Mouse (Mus musculus): ENCODE data around the gene Vac14.
A peak's percentile ranks its signal among the peaks of the same experiment; 100 is the strongest.

Vac14 gene

GRCm38 (mm10) chr8:110718209-110718968 is 100.0 kb downstream of the Vac14 start:
- DNase-seq (ENCODE audit: low spot score), result no peak

DNA sequence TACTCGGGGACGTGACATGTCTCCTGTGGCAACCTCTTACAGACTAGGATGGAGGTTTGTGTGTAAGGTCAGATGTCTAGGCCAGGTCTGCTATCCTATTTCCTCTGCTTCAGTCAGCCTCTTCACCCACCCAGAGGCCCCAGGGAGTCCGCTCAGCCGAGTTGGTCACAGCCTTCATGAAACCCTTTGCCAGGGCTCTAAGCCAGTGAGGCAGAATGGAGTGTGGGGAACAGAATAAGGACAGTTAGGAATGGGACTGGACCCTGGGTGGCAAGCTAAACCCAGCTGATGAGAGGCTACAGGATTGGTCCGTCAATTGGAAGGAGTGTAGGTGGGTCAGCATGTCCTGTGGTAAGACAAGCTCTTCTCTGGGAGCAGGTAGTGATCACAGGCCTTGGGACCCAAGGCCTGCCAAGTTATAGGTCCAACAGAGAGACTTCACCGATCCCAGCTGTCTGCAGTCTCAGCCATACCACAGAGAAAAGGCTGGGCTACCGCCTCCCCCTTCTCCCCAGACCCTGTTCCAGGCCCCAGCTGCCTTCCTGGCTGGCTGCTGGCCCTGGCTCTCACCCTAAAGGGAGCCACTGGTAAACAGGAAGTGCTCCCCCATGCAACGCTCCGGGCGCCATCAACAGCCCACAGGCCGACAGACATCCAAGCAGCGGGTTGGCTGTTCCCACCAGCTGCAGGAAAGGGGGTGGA is 100.7 kb downstream of the Vac14 start:
- no peak for DNase-seq (ENCODE audit: low spot score)

DNA sequence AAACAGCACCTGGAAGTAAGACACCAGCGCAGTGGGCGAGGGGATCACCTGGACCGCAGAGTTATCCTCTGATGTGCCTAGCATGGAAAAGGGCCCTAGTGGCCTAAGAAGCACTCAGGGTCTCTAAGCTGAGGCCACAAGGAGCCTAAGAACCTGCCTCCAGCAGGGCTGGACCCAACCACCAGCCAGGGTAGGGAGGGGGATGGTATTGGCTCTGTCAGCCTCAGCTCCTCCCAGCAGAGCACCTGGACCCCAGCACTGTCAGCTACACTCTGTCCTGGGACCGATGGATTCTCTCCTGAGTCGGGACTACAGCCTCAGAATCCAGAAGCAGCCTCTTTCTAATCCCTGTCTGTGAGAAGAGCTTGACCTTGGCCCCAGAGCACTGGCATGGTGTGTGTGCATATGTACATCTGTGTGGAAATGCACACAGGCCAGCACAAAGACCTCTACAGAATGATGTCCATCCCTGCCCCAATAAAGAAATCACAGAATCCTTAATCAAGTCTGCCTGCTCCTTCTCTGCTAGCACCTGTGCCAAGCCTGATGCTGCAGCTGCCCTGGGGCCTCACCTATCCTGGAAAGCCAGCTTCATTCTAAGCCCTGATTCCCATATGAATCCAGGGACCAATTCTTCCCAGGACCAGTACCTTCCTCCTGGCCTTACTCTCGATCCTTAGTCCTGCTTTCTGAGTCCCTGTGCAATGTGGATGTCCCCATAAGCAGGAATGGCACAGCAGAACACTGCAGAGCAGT is 101.7 kb downstream of the Vac14 start:
- DNase-seq (ENCODE audit: low spot score), result no peak

DNA sequence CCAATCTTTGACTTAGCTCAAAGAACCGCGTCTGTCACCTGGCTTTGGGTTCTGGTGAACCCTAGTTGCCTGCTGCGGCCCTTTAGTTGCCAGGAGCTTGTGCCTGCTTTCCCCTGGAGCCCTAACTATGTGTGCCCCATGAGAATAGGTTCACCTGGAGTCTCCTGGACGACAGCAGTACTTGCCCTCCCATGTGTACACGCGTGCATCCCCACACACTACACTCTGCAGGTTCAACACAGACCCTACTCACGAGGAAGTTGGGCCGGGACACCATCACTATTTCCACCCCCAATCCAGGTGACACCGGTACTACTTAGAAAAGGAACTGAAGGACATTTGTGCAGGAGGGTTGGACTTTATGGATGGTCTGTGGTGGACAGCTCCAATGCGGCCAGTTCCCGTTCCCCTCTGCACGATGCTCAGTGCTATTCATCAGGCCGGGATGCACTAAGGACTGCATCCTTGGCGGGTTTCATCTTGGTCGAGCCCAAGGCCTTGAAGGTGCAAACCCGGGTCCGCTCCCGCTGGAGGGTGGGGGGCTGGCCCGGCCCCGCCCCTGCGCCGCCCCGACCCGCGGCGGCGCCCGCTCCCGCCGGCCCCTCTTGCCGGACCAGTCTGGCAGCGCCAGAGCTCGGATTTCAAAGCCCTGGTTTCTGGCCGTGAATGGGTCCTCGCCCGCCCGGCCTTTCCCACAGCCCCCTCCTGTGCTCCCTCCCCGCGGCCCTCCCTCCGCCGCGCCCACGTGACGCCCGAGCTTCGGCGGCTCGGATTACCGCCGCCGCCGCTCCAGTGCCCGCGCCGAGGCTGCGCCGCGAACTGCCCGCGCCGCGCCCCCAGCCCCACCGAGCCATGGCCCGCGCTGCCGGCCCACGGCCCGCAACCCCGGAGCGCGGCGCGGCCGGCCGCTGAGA is 102.6 kb downstream of the Vac14 start, which contains the start of gene Mtss1l:
TSS of gene Mtss1l (plus strand) at position 792 of the 914 bp plus-strand sequence.
- peak; percentile 85 for DNase-seq (ENCODE audit: low spot score)

DNA sequence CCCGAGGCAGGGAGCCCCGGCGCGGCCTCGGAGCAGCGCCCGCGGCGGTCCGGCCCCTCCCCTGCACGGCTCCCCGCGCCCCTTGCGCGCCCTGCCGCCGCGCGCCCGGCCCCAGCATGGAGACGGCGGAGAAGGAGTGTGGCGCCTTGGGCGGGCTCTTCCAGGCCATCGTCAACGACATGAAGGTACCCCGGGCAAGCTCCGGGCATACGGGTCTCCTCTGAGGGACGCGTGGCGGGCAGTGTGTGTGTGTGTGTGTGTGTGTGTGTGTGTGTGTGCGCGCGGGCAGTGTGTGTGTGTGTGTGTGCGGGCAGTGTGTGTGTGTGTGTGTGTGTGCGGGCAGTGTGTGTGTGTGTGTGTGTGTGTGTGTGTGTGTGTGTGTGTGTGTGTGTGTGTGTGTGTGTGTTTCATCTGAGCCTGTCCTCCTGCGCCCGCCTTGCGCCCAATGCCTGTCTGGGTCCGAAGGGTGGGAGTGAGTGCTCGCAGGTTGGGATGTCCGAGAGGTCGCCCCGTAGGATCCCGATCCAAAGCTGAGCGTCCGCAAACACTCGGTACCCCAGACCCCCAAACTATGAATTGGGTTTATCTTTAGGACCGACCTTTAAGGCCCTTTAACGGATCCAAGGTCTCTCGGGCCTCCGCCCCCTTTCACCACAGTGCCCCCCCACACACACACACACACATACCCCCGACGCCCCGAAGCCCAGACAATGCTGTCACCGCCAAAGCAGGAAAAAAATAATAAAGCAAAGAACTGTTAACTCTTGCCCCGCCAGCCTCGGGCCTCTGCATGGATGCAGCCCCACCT is 103.4 kb downstream of the Vac14 start:
- no peak for DNase-seq (ENCODE audit: low spot score)

DNA sequence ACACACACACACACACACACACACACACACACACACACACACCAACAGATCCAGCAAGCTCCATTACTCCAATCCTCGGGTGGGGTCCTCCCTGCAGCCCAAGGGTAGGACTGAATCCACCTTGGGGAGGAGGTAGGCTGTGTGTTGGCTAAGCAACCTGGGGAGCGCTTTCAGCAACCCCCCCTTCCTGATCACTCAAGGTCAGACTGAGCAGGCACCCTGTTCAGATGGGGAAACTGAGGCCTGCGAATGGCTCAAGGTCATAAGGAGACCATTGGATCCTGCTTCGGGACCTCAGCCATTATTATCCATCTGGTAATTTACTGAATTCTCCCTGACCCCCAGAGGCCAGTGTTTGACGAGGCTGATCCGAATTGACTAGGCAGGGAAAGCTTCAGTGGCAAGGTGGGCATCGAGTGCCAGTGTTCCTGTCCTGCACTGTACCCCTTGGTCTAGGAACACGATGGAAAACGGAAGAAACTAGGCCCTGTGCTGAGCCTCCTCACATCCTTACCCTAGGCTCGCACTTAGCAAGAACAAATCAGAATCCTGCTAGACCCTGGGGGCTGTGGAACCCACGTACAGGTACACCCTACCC is 104.1 kb downstream of the Vac14 start:
- no peak for DNase-seq (ENCODE audit: low spot score)

- no peak for DNase-seq (ENCODE audit: low spot score)
Observed at GRCm38 (mm10) chr8:110724493-110724892, 106.1 kb downstream of the Vac14 start.

DNA sequence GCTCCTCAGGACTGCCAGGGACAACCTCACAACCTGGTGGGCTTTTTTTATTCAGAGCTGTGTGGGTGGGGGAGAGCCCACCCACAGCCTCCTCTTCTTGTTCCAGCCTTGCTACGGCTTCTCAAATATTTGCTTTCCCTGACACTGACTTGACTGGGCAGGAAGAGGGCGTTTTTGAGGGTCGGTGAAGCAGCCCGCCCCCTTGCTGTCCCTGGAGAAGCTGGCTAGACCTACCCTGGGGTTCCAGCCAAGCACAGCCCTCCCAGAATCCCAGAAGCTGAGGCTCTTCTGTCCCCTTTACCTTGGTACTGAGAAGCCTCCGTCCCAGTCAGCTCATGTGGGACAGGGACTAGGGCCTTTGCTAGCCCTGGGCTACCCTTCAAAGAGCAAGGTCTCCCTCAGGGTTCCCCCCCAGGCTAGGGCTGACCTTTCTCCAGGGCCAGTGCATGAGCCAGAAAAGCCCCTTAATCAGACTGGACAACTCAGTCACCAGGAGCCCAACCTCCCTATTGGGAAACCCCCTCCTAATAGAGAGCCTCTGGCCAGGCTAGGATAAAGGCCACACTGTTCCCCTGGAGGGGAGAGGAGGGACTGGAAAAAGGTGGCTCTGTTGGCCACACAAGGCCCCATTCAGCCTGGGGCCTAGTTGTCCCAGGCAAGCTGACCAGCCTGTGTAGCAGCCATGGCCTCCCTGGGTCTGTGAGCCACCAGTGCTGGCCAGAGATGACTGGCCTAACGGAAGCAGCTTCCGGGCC is 106.9 kb downstream of the Vac14 start:
- DNase-seq (ENCODE audit: low spot score), result no peak

DNA sequence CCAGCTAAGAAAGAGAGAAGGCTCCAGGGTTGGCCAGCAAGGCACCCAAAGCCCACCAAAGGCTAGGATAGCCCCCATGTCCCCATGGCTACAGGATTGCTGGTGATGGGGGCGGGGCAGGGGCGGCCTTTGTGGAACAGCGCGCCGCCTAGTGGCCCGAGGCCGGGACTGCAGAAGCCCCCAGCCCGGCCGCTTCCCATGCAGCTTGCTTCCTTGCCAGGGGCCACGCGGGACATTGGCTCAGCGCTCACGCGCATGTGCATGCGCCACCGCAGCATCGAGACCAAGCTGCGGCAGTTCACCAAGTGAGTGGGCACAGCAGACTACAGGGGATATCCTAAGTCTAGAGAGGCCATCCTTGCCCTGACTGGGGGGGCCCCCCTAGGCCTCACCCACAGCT is 108.5 kb downstream of the Vac14 start:
- DNase-seq (ENCODE audit: low spot score), result peak; percentile 46

- no peak for DNase-seq (ENCODE audit: low spot score)
Observed at GRCm38 (mm10) chr8:110731346-110731859, 113.0 kb downstream of the Vac14 start.

- no peak for DNase-seq (ENCODE audit: low spot score)
Observed at GRCm38 (mm10) chr8:110733036-110733435, 114.7 kb downstream of the Vac14 start.

DNA sequence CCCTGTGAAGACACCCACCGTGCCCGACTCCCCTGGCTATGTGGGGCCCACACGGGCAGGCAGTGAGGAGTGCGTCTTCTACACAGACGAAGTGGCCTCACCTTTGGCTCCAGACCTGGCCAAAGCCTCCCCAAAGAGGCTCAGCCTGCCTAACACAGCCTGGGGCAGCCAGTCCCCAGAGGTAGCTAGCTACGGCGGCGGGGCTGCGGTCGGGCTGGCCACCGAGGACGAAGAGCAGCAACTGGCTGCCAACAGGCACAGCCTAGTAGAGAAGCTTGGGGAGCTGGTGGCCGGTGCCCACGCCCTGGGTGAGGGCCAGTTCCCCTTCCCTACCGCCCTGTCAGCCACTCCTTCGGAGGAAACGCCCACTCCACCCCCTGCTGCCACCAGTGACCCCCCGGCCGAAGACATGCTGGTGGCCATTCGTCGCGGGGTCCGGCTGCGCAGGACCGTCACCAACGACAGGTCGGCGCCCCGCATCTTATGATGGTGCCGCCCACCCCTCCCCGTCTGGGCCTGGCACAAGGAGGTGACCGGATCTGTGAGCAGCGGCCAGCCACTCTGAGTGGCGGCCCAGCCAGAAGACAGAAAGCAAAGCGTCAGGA is 120.3 kb downstream of the Vac14 start:
- DNase-seq (ENCODE audit: low spot score), result no peak

DNA sequence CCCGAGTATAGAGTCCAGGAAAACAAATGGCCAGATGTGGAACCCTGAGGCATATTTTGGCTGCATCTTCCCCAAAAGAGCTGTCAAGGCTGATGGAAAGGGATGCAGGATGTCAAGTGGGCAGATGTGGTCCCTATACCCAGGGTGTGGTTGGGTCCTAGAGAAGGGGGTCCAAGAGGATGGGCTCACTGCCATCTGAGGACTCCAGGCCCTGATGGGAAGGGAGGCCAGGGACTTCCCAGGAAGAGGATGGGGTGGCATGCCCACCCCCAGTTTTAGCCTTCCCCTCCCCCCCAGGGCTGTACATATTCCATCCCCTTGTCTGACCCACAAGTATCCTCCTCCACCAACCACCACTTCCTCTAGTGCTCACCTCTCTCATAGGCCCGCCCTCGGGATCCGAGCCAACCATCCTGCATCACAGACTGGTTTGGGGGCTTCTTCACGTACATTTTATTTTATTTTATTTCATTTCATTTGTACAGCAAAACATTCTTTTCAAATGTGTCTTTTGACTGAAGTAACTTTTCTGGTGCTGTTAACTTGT is 122.3 kb downstream of the Vac14 start:
- no peak for DNase-seq (ENCODE audit: low spot score)

DNA sequence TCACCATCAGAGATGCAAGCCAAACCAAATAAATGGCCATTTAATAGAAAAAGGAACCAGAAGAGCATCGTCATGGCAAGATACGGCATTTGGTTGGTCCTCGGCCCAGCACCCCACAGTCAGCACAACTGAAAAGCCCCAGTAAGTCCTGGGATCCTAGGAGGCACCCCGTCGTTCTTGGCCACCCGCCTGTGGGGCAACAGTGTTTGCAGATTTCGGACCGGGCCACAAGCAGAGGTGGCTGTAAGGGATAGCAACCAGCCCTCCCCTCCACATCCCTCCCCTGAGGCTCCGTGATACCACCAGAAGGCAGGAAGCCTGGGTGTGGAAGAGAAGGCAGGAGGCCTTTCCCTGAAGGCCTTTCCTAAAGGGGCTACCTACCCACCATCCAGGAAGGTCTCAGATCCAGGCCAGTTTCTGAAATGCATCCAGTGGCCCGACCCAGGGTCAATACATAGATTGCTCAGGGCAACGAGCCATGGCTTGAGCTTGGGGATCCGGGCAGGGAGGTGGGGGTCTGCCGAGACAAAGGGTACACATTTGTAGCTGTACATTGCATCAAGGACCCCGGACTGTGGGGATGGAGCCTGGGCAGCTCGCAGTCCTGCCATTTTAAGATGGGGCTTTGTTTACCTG is 123.5 kb downstream of the Vac14 start:
- no peak for DNase-seq (ENCODE audit: low spot score)

DNA sequence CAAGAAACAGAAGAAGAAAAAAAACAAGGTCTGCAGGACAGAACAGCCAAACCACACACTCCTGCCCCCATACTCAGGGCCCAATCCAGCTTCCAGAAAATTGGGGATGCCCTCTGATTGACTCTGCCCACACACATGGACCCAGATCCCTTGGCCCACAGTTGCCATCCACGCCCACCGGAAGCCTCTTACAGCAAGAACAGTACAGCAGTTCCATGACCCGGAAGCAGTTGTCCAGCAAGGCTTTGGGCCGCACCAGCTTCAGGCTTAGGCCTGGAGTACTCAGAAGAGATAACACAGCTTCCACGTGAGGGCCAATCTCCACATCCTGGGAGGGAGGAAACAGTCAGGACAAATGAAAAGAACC is 124.0 kb downstream of the Vac14 start:
- no peak for DNase-seq (ENCODE audit: low spot score)

GRCm38 (mm10) chr8:110745162-110745561 is 126.8 kb downstream of the Vac14 start:
- DNase-seq (ENCODE audit: low spot score), result no peak

- DNase-seq (ENCODE audit: low spot score), result no peak
Observed at GRCm38 (mm10) chr8:110746661-110747060, 128.3 kb downstream of the Vac14 start.

DNA sequence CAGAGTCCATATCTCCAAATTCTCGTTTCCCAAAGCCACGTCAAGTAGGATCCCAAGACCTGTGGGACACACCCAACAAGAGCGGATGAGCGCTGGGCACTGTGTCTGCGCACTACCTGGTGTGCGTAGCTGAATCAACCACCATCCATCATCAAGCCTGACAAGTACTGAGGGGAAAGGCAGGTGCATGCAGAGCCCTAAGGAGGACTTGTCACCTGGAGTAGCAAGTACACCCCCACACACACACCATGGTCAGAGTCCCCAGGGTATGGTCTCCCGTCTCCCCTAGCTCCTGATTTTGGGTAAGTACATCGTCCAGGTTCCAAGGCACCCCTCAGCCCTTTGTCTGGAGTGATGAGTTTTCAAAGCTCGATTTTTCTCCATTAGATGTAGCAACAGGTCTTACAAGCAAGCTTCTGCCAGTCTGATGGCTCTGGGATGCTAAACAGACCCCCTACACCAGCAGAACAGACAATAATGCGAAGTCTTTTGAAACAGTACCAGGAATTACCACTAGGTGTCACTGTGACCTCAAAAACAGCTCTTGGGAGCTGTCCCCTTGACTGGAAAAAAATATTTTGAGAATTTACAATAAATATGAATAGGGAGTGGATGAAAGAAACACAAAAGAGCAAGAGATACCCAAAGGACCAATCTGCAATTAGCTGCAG is 131.2 kb downstream of the Vac14 start:
- DNase-seq (ENCODE audit: low spot score), result peak; percentile 37

Measured in yolk sac, embryonic 10.5 days (tissue).